Mouse (Mus musculus): ENCODE results near the gene Nacc2.
A peak's percentile ranks its signal among the peaks of the same experiment; 100 is the strongest.

The Nacc2 gene

DNA sequence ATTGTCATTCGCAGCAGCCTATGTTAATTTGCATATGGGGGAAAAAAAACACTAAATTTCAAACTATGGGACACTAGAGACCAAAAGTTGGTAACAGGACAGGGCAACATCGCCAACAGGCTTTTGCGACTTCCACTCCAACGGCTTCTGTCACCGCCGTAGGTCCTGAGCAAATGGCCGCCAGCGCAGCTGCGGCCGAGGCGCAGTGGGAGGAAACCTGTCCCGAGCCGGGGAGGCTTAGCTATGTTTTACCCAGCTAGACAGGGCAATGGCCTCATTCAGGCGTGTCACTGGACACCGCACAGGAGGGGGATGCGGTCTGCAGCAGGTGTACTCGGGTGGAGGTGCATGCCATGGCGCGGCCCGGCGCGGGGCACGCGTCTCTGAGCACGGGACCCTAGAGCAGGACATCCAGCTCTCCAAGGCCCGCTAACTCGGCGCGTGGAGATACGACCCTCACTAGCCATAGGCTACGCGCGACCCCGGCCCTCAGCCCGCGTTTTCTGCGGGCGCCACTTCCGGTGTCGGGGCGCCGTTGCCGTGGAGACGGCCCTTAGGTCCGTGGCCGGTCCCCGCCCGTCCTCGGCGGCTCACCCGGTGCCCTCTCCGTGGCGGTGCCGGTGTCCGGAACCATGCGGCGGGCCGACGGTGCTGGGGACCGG lies 16.7 kb upstream of the Nacc2 start:
- DNase-seq (ENCODE audit: low spot score in 2 of 2): peak in 1 of 2 experiments; percentile 56

DNA sequence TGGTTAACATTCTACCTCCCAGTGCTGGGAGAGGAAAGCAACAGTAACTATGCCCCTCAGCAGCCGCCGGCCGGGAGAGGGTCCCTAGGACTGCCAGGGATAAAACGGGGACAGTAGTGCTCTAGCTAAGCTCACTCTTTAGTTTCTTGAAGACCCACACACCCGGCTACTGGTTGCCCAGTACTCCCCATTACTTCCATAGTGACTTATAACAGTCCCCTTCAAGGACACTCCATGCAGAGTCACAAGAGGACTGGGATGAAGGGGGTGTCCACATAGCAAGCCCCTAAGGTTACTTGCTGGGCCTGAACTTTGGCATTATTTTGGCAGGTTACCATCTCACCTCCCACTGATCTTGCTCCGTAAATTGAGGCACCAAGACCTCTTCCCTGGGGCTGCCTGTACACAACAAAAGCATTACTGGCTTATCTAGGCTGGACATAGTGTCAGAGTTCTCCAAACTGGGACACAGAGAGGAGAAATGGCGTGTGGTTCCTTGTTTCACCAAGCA lies 16.1 kb upstream of the Nacc2 start:
- no peak for DNase-seq (ENCODE audit: low spot score in 2 of 2)

DNA sequence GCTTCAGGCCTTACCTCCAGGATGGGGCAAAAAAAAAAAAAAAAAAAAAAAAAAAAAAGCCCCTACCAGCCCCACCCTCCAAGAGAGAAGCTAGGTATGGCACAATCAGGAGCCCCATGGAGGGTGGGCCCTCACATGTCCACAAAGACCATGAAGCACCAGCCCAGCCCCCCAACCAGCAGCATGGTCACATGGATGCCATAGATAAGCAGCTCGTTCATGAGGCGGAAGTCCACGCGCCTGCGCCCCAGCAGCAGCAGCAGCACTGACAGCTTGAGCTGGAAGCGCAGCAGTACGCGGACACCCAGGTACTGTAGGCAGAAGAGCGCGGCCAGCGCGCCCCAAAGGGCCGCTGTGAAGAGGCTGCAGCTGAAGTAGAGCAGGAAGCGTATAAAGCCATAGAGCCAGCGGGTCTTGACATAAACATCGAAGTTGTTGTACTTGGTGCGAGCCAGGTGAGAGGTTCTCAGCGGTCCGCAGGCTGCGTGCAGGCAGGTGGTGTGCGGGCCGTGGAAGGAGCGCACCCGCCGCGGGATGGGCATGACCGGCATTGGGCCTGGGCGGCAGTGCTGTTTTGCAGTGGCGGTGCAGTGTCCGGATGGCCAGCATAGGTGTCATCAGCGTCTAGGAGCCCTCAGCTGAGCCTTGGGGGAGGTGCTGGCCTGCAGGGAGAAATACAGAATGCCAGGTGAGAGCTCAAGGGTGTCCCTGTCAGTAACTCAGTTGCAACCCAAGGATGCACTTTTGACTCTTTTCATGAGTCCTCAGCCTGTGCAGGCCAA lies 15.4 kb upstream of the Nacc2 start:
- no peak for DNase-seq (ENCODE audit: low spot score in 2 of 2)

DNA sequence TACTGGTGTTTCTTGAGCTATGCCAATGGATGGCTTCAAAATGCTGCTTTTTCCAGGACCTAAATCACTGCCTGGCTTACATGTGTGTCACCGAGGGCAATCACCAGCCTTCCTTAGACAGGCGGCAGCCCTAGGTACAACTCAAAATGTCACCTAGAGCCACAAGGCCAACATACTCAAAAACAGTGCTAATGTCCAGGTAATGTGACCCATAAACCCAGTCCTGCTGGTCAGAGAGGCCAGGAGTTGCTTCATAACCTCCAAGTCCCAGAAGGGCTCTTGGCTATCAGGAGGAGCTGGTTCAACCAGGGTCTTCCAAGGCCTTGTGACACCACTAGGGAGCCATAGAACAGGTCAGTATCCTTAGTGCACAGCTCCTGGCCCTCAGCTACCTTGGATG lies 11.6 kb upstream of the Nacc2 start:
- no peak for DNase-seq (ENCODE audit: low spot score in 2 of 2)

DNA sequence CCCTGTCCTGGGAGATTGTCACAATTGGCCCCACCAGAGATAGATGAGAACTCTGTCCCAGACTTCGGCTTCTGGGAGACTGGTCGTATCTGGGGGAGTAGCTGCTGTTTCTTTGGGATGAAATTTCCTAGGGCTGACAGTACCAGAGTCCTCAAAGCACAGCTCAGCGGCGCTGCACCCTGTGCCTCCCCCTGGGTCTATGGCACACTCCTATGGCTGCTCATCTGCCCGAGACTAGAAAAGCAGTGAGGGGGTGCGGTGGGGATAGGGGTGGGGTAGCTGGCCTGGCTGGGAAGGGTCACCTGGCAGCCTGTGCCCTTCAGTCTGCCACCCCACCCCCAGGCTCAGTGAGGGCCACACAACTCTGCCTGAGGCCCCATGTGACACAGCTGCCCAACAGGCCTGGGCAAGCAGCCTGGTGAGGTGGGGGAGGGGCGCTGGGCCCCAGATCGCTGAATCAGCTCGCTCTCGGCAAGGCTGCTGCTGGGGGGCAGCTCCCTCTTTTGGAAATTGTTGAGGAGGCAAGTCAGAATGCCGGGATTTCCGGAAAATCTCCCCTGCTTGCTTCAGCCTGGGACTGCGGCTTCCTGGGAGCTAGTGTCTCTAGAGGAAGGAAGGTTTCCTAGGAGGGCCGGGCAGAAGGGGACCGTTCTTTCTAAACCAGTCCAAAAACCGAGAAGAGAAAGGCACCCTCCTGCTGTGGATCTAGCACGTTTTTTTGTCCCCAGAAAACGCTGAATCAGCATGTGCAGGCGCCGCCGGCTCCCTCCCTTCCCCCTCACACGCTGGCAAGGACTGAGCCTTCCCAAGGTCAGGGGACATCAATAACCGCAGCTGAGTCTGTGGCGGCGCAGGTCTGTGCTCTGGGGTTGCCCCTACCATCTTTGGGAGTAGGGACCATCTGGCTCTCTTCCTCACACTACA lies 9.9 kb upstream of the Nacc2 start:
- DNase-seq (ENCODE audit: low spot score in 2 of 2): peak; percentile 82 to 87

DNA sequence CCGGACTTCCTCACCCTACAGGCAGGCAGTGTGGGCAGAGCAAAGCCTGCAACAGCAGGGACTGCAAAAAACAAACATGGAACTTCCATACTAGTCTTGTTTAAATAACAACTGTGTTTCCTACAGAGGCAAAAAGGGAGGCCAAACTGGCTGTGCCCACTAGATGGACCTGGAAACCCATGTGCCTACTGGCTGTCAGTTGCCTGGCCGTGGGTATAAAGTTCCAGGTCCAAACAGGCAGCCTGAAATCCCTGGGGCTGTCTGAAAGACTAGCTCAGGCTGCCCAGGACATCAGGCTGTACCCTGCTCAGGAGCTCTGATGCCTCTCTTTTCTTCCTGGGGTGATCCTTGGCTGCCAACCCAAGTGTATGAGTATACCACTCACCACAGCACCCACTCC lies 8.3 kb upstream of the Nacc2 start:
- no peak for DNase-seq (ENCODE audit: low spot score in 2 of 2)

DNA sequence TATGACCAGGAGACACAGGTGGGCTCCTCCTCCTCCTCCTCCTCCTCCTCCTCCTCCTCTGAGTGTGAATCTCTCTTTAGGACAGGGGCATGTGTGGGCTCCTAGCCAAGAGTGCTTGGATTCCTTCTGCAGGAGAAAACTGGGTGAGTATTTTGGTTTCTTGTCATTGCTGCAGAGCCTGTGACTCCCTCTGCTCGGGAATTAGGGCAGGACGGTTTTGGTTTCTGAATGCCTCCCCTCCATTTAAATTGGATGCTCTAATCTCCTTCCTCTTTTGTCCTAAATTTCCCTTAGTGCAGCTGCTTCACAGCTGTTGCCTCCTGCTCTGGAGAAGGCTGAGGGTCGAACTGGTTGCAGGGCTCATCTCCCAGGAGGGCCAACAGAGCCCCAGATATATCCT lies 6.9 kb upstream of the Nacc2 start:
- no peak for DNase-seq (ENCODE audit: low spot score in 2 of 2)

DNA sequence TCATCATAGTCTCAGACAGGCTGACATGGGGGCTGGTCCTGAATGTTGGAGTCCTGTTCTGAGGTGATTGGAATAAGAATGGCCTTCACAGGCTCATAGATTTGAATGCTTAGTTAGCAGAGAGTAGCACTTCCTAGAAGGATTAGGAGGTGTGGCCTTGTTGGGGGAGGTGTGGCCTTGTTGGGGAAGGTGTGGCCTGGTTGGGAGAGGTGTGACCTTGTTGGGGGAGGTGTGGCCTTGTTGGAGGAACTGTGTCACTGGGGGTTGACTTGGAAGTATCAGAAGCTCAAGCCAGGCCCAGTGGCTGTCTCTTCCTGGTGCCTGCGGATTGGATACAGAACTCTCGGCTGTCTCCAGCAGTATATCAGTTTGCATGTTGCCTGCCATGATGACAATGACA lies 6.3 kb upstream of the Nacc2 start:
- no peak for DNase-seq (ENCODE audit: low spot score in 2 of 2)

DNA sequence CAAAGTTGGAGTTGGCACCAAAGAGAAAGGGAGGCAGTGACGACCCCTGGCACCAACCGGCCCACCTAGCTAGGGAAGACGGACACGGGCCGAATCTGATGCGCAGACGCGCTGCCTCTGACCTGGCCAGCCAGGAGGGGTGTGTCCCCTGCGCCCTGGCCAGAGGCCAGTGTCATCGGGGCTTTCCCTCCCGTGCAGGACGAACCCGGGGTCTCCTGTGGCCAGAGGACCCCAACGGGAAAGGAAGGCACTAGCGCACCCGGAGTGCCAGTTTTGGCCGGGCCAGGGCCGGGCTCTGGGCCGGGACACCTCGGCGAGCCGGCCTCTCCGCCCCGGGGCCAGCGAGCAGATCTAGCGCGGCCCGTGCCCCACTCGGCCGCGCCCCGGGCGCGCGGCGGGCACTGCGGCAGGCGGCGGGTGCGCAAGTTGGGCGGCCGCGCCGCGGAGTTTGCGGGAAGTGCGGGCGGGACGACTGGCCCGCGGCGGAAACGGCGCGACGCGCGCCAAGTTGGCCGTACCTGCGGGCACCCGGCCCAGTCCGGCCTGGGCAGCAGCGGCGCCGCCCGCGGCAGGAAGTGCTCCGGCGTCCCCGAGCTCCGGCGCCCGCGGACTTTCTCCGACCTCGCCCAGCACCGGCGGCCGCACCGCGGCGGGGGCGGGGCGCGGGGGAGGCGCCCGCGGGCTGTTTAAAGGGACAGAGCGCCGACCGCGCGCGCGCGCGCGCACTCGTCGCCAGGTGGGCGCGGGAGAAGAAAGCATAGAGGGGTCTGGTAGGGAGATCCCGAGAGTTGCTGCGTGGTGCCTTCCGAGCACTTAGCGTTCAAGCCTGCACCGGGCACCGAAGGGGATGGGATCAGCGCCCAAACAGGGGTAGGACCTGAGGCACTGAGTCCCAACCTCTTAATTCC lies 595 bp downstream of the Nacc2 start:
- DNase-seq (ENCODE audit: low spot score in 2 of 2): peak; percentile 72 to 74

DNA sequence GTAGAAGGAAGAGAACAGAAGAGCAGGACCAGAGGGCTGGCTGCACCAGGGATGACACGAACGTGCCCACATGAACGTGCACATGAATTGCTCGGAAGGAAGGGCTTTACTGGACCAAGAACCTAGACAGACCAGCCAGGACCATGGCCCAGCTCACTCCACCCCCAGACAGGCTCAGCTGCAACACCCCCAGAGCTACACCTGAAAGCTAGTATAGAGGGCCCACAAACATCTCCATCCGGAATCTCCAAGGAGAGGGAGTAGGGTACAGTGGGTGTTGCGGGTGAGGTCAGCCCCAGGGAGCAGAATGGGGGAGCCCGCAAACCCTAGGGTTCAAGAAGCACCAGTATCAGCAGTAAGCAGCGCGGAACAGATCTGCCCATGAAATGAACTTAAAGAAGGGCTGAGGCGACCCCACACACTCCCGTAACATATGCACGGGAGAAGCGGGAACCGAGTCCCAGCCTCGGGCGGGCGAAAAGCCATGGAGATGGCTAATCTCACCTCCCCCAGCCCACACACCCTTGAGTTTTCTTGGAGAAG lies 1.4 kb downstream of the Nacc2 start:
- no peak for DNase-seq (ENCODE audit: low spot score in 2 of 2)

DNA sequence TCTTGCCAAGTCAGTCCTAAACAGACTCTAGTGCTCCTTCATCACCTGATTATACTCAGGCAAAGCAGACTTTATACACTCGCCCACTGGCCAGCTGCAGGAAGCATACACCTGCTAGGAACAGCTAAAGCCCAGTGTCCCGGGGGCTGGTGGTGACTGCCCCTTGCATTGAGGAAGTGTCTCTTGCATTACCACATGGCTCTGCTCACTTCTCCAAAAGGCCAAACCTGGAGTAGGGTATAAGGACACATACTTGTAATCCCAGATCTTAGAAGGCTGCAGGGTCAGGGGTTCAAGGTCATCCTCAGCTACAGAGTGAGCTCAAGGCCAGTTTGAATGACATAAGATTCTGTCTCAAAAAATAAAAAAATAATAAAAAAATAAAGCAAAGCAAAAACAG lies 3.4 kb downstream of the Nacc2 start:
- DNase-seq (ENCODE audit: low spot score in 2 of 2): no peak

DNA sequence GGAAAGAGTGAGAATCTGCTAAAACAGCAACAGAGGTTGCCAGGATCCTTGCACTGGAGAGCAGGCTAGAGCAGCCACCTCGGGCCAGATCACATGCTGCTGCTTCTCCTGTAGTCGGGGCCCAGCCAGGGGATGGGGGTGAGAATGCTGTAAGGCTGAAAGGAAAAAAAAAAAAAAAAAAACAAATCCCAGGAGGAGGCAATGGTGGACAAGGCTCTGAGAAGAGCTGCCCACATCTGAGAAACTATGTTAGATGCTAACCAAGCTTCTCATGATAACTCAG lies 3.8 kb downstream of the Nacc2 start:
- no peak for DNase-seq (ENCODE audit: low spot score in 2 of 2)

DNA sequence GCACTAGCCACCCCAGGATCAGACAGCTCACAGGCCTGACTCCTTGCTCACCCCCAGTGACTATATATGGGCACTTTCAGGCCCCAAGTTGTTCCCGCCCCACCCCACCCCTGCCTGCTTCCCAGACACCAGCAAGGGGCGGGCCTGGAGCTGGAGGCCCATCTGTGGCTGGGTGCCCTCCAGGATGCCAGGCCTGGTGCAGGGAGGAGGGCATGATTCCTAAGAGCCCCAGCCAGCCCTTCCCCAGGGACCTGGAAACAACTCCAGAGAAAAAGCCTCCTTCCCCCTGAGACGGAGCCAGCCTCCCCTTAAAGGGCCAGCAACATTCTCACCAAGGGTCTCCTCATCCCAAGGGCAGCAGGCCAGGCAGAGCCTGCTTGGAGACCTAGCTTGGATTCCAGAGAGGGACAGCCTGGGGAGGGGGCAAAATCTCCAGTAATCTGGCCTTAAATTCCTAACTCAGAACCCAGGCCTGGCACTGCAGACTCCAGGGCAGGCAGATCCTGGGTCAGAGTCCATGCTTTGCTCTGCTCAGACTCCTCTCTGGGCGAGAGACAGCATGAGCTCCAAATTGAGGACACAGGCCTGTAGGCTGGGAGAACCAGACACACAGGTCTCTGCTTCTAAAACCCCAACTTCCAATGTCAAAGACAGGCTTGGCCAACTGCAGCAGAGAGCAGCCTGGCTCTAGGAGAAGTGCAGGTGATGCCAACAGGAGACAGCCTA lies 4.3 kb downstream of the Nacc2 start:
- peak in 1 of 2 experiments; percentile 51 for DNase-seq (ENCODE audit: low spot score in 2 of 2)

DNA sequence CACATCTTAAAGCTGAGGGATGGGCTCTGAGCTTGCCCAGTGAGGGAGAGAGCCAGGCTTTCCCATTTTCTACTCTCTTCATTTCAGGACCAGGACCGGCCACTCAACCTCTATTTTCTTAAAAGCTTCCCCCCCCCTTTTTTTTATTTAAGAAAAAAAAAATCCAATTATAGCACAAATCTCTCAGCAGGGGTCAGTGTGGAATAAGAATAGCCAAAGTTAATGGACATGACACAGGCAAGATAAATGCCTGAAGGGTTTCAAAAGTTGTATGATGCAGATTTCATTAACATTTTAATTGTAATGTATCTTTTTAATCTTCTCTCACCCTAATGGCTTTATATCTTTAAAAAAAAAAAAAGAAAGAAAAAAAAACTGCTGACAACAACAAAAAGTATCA lies 5.4 kb downstream of the Nacc2 start:
- no peak for DNase-seq (ENCODE audit: low spot score in 2 of 2)

DNA sequence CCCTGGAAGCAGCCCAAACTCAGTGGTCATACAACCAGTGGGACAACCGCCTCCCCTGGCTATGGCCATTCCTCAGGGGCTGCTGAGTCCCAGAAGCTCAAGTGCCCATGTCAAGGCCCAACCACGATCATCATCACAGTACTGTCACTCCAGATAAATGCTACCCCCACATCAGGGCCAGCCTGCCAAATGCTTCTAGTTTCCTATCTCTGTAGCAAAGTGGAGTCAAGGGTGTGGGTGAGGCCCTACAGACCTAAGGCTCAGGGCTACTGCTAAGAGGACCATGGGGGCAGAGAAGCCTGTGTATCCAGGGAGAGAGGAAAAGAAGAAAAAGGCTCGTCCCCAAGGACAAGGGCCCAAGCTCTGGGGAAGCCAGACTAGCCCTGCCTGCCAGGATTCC lies 6.5 kb downstream of the Nacc2 start:
- DNase-seq (ENCODE audit: low spot score in 2 of 2): no peak

DNA sequence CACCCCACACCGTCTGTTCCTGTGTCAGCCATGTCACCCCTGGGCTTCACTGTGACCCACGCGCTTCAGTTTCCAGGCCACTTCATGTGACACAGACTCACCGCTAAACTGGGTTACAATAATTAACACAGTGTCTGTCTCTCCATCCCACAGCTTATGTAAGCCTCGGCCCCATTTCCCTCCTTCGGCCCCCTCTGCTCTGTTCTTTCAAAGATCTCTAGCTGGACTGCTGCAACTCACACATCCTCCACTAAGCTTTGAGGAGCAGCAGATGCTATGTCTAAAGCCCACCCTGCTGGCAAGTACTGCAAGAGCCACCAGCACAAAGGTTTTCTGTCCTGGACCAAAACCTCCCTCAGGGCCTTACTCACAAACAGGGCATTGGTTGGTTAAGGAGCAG lies 7.8 kb downstream of the Nacc2 start:
- no peak for DNase-seq (ENCODE audit: low spot score in 2 of 2)

DNA sequence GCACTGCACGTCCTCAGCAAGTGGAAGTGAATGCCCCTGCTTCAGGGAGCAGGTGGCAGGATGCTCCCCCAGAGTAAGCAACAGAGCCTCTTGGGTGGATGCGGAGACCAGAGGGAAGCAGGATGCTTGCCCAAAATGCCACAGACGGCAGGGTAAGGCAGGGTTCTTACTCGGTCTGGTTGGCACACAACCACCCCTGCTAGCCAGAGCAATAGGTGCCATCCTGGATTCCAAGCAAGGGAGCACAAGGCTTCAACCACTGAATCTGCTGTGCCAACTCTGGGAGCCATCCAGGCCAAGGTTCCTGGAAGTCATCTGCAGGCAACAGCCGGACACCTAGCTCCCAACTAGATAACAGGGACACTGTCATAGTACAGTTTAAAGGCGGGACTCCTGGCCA lies 14.8 kb downstream of the Nacc2 start:
- DNase-seq (ENCODE audit: low spot score in 2 of 2): no peak

DNA sequence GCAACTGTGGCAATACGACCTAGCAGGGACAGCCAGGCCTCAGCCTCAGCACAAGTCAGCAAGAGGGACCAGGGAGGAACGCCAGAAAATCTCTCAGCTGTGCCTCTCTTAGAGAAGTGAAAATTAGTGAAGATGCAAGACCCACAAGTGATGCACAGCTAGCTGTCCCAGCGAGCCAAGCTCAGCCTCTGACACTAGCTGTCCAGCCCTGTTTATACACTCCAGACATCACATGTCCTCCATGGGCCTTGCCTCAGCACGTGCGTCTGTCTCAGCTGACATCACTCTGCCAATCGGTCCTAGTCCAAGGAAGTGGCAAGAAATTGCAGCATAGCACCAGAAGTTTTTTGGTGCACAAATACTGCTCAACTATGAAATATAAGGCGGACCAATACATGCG lies 16.0 kb downstream of the Nacc2 start:
- DNase-seq (ENCODE audit: low spot score in 2 of 2): no peak

DNA sequence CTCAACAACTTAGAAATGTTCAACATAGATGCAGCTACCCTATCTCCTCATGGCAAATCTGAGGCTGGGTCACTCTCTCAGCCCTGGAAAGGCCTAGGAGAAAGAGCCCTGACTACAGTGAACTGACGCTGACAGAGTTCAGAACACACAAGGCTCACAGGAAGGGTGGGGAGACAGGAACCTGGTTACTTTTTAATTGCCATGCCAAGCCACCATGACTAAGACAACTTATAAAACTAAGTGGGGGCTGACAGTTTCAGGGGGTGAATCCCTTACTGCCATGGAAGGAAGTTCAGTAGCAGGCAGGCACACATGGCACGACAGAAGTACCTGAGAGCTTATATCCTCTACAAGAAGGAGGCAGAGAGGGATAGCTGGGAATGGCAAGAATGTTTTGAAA lies 16.8 kb downstream of the Nacc2 start:
- DNase-seq (ENCODE audit: low spot score in 2 of 2): no peak

DNA sequence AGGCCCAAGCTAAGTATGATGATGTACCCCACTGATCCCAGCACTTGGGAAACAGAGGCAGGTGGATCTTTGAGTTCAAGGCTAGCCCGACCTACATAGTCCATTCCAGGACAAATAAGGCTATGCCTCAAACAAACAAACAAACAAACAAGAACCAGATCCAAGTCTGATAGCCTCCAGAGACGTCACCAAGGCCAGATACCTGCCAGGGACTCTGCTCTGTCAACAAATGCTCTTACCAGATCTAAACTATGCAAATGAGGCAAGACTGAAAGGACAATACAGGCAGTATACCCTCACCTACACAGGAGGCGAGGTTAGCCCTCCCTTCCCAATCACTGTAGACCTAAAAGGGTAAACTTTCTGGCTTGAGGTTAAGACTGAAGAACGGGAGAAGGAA lies 22.7 kb downstream of the Nacc2 start:
- DNase-seq (ENCODE audit: low spot score in 2 of 2): no peak

DNA sequence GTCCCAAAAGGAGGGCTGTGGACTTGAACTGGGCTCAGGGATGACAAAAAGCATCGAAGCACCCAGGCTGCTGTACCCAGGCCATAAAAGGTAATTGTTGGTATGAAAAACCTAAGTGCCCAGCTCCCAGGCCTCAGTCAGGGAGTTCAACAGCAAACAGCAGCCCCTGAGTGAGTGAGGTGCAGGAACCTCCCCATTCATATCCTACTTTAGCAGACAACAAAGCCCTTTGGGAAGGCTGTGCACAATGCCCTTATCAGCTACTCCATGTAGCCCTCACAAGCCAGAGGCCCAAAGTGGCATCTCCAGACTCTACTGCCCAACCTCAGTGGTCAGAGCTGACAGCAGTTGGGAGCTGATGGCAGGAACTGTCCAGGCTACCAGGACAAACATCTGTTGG lies 23.2 kb downstream of the Nacc2 start:
- no peak for DNase-seq (ENCODE audit: low spot score in 2 of 2)
